Mouse (Mus musculus) hindbrain, embryonic 12.5 days (tissue): ENCODE results near the gene Zp3. TPM values are rescaled to one million over a fixed set of nuclear protein-coding genes. Genes with fewer than 3 reads are reported as not detected.

Experiments used
- ATAC-seq: fragments of 200-750 bp; cut with Nextera tagmentation; 2 replicates; pipeline ENCODE4 v1.8.0; 2017; ENCODE audit warnings: moderate TSS enrichment; ENCODE audit not compliant: low FRiP score
- H3K27ac ChIP-seq: fragments of 300-500 bp; sonication (generic); 2 replicates; pipeline ENCODE4 v1.5.1; 2016; ENCODE audit warnings: mild to moderate bottlenecking
- H3K27me3 ChIP-seq: fragments of 300-500 bp; sonication (generic); 2 replicates; pipeline ENCODE4 v1.6.1; 2016; ENCODE audit warnings: mild to moderate bottlenecking
- H3K36me3 ChIP-seq: fragments of 300-500 bp; sonication (generic); 2 replicates; pipeline ENCODE4 v1.6.1; 2016; ENCODE audit warnings: mild to moderate bottlenecking
- H3K4me1 ChIP-seq: fragments of 300-500 bp; sonication (generic); 2 replicates; pipeline ENCODE4 v1.6.1; 2016
- H3K4me2 ChIP-seq: fragments of 300-500 bp; sonication (generic); replicated peaks from 2 replicates; pipeline ENCODE4 v1.6.1; 2016; ENCODE audit warnings: mild to moderate bottlenecking
- H3K4me3 ChIP-seq: fragments of 300-500 bp; sonication (generic); 2 replicates; pipeline ENCODE4 v1.5.1; 2016; ENCODE audit warnings: mild to moderate bottlenecking
- H3K9ac ChIP-seq: fragments of 300-500 bp; sonication (generic); 2 replicates; pipeline ENCODE4 v1.6.1; 2016; ENCODE audit warnings: mild to moderate bottlenecking, moderate library complexity
- H3K9me3 ChIP-seq: fragments of 300-500 bp; sonication (generic); replicated peaks from 2 replicates; pipeline ENCODE4 v1.6.1; 2016; ENCODE audit warnings: mild to moderate bottlenecking
- WGBS: fragments of 180-500 bp; shearing (Covaris S2); methylation state at CpG from one replicate; pipeline ENCODE4 v1.1.7; 2016; 5-methylcytosine and 5-hydroxymethylcytosine counted together
- polyA plus RNA-seq: library from polyadenylated mRNA; unstranded; fragments of >200 nt; fragmentation: Nextera tagmentation; extraction: Ambion mirVana; gene quantifications from 2 replicates; pipeline ENCODE4 v1.2.1, GENCODE M21; 2016

The Zp3 gene
- polyA plus RNA-seq, 1 experiment from 2014 or later, result 0.32 TPM

- Histone ChIP-seq H3K4me2 (no peak overlapping the region), H3K9me3 (no peaks in the 10 kb centered on the region), H3K9ac (no peak overlapping the region), H3K4me3 (no peak overlapping the region), H3K27ac (no peak overlapping the region), H3K27me3 (no peaks in the 10 kb centered on the region), H3K4me1 (peaks cover 12% of the 10 kb centered on the region), H3K36me3 (peaks cover 21% of the 10 kb centered on the region)
- WGBS, result 56% methylated on average over 5 of the region's 5 CpGs
- no peak for ATAC-seq
These were observed 13.6 kb downstream of the Zp3 start for GRCm38 (mm10) chr5:135993381-135993965.

GRCm38 (mm10) chr5:135994335-135994724 is 14.4 kb downstream of the Zp3 start:
- peaks cover 12% of the 10 kb centered on the region for H3K4me1 ChIP-seq
- no peak overlapping the region for H3K4me2 ChIP-seq
- no peak overlapping the region for H3K27ac ChIP-seq
- ATAC-seq, result no peak; the same call in 1 of the 2 replicates
- H3K27me3 ChIP-seq, result no peaks in the 10 kb centered on the region
- 68% methylated on average over 8 of the region's 8 CpGs for WGBS
- no peaks in the 10 kb centered on the region for H3K9me3 ChIP-seq
- H3K9ac ChIP-seq, result no peak overlapping the region
- peaks cover 29% of the 10 kb centered on the region for H3K36me3 ChIP-seq
- 0 out of 2 replicates have a peak overlapping the region, but pooled peaks have one; percentile 70 for H3K4me3 ChIP-seq

- H3K4me1 ChIP-seq, result peaks cover 12% of the 10 kb centered on the region
- peak within 1 kb of the TSS; percentile 81 for H3K9ac ChIP-seq
- peak; percentile 93 for ATAC-seq
- peak within 1 kb of the TSS; percentile 87 for H3K27ac ChIP-seq
- peak within 1 kb of the TSS; percentile 70 for H3K4me3 ChIP-seq
- no peaks in the 10 kb centered on the region for H3K27me3 ChIP-seq
- under 1% methylated on average over 47 of the region's 47 CpGs for WGBS
- peaks cover 36% of the 10 kb centered on the region for H3K36me3 ChIP-seq
- H3K4me2 ChIP-seq, result peak within 1 kb of the TSS; percentile 68
- no peaks in the 10 kb centered on the region for H3K9me3 ChIP-seq
These were observed 15.1 kb downstream of the Zp3 start, which contains the start of gene Dtx2 for GRCm38 (mm10) chr5:135994725-135995687. Gene Dtx2, plus strand, starts transcription at chr5:135994800.

GRCm38 (mm10) chr5:135996162-135996561 is 16.3 kb downstream of the Zp3 start:
- Histone ChIP-seq H3K4me3 (no peak overlapping the region), H3K36me3 (peaks cover 38% of the 10 kb centered on the region), H3K9me3 (no peaks in the 10 kb centered on the region), H3K4me1 (peaks cover 12% of the 10 kb centered on the region), H3K27ac (no peak overlapping the region), H3K9ac (no peak overlapping the region; the same call in 1 of the 2 replicates), H3K27me3 (no peaks in the 10 kb centered on the region), H3K4me2 (peak overlapping the region; percentile 68; the same call in 1 of the 2 replicates)
- ATAC-seq, result no peak
- WGBS, result 95% methylated on average over 8 of the region's 8 CpGs

GRCm38 (mm10) chr5:136001222-136001621 is 21.3 kb downstream of the Zp3 start:
- Histone ChIP-seq H3K27ac (no peak overlapping the region), H3K9ac (no peak overlapping the region), H3K4me3 (no peak overlapping the region), H3K27me3 (no peaks in the 10 kb centered on the region), H3K36me3 (peaks cover 48% of the 10 kb centered on the region), H3K9me3 (no peaks in the 10 kb centered on the region), H3K4me2 (no peak overlapping the region), H3K4me1 (peaks cover 2% of the 10 kb centered on the region)
- ATAC-seq, result no peak
- 92% methylated on average over 6 of the region's 6 CpGs for WGBS

GRCm38 (mm10) chr5:136002325-136002724 is 22.4 kb downstream of the Zp3 start:
- no peak for ATAC-seq
- H3K36me3 ChIP-seq, result peaks cover 39% of the 10 kb centered on the region
- H3K27me3 ChIP-seq, result no peaks in the 10 kb centered on the region
- no peak overlapping the region for H3K4me3 ChIP-seq
- 76% methylated on average over 2 of the region's 2 CpGs for WGBS
- H3K9me3 ChIP-seq, result no peaks in the 10 kb centered on the region
- H3K4me2 ChIP-seq, result no peak overlapping the region
- no peaks in the 10 kb centered on the region; the same call in 1 of the 2 replicates for H3K4me1 ChIP-seq
- H3K27ac ChIP-seq, result no peak overlapping the region
- H3K9ac ChIP-seq, result no peak overlapping the region

- Histone ChIP-seq H3K4me1 (no peaks in the 10 kb centered on the region; the same call in 1 of the 2 replicates), H3K36me3 (peaks cover 35% of the 10 kb centered on the region), H3K27ac (no peak overlapping the region), H3K4me2 (no peak overlapping the region), H3K9ac (no peak overlapping the region), H3K9me3 (no peaks in the 10 kb centered on the region), H3K4me3 (no peak overlapping the region), H3K27me3 (no peaks in the 10 kb centered on the region)
- WGBS, result 46% methylated on average over 3 of the region's 3 CpGs
- no peak for ATAC-seq
These were observed 22.9 kb downstream of the Zp3 start for GRCm38 (mm10) chr5:136002751-136003151.

- ATAC-seq, result no peak
- no peak overlapping the region for H3K4me3 ChIP-seq
- H3K4me1 ChIP-seq, result no peaks in the 10 kb centered on the region; the same call in 1 of the 2 replicates
- no peak overlapping the region for H3K9ac ChIP-seq
- H3K36me3 ChIP-seq, result peaks cover 17% of the 10 kb centered on the region; the same call in 1 of the 2 replicates
- 78% methylated on average over 4 of the region's 4 CpGs for WGBS
- no peak overlapping the region for H3K4me2 ChIP-seq
- H3K27ac ChIP-seq, result no peak overlapping the region
- no peaks in the 10 kb centered on the region for H3K27me3 ChIP-seq
- H3K9me3 ChIP-seq, result no peaks in the 10 kb centered on the region
These were observed 24.6 kb downstream of the Zp3 start for GRCm38 (mm10) chr5:136004537-136004936.

GRCm38 (mm10) chr5:136007745-136008144 is 27.8 kb downstream of the Zp3 start:
- no peak overlapping the region for H3K27ac ChIP-seq
- H3K27me3 ChIP-seq, result no peaks in the 10 kb centered on the region
- H3K9ac ChIP-seq, result no peak overlapping the region
- H3K9me3 ChIP-seq, result no peaks in the 10 kb centered on the region
- no peaks in the 10 kb centered on the region; the same call in 1 of the 2 replicates for H3K4me1 ChIP-seq
- 81% methylated on average over 7 of the region's 7 CpGs for WGBS
- ATAC-seq, result no peak
- H3K36me3 ChIP-seq, result peaks cover 29% of the 10 kb centered on the region
- no peak overlapping the region for H3K4me2 ChIP-seq
- H3K4me3 ChIP-seq, result no peak overlapping the region

- WGBS, result 86% methylated on average over 10 of the region's 10 CpGs
These were observed 35.0 kb downstream of the Zp3 start for GRCm38 (mm10) chr5:136014877-136015276.

GRCm38 (mm10) chr5:136015586-136015985 is 35.7 kb downstream of the Zp3 start:
- WGBS, result 82% methylated on average over 10 of the region's 10 CpGs
- peaks cover 40% of the 10 kb centered on the region for H3K36me3 ChIP-seq
- H3K4me3 ChIP-seq, result no peak overlapping the region
- no peaks in the 10 kb centered on the region for H3K27me3 ChIP-seq
- no peak overlapping the region for H3K4me2 ChIP-seq
- peak overlapping the region; percentile 10; the same call in 1 of the 2 replicates for H3K9ac ChIP-seq
- ATAC-seq, result no peak
- H3K9me3 ChIP-seq, result no peaks in the 10 kb centered on the region
- no peak overlapping the region for H3K27ac ChIP-seq
- H3K4me1 ChIP-seq, result peaks cover 12% of the 10 kb centered on the region; the same call in 1 of the 2 replicates

More at GRCm38 (mm10) chr5:136014877-136015276, 35.0 kb downstream of the Zp3 start:
- H3K36me3 ChIP-seq, result peaks cover 40% of the 10 kb centered on the region
- ATAC-seq, result no peak
- no peak overlapping the region for H3K27ac ChIP-seq
- H3K4me2 ChIP-seq, result no peak overlapping the region
- H3K27me3 ChIP-seq, result no peaks in the 10 kb centered on the region
- no peaks in the 10 kb centered on the region for H3K9me3 ChIP-seq
- peaks cover 12% of the 10 kb centered on the region; the same call in 1 of the 2 replicates for H3K4me1 ChIP-seq
- H3K4me3 ChIP-seq, result no peak overlapping the region
- no peak overlapping the region for H3K9ac ChIP-seq
